Mouse (Mus musculus) embryonic facial prominence, embryonic 13.5 days (tissue): Measurements from ENCODE around the gene Cadm1. TPM values are rescaled to one million over a fixed set of nuclear protein-coding genes. Genes with fewer than 3 reads are reported as not detected.

ENCODE experiments used
- ATAC-seq: fragments of 200-750 bp; cut with Nextera tagmentation; 2 replicates; pipeline ENCODE4 v1.8.0; 2017; ENCODE audit warnings: low read depth; ENCODE audit not compliant: insufficient number of reproducible peaks, insufficient read depth, low FRiP score, low TSS enrichment
- H3K27ac ChIP-seq: fragments of 300-500 bp; sonication (generic); 2 replicates; pipeline ENCODE4 v1.5.1; 2015; ENCODE audit warnings: moderate library complexity, mild to moderate bottlenecking, inconsistent platforms
- H3K27me3 ChIP-seq: fragments of 300-500 bp; sonication (generic); 2 replicates; pipeline ENCODE4 v1.6.1; 2015; ENCODE audit warnings: mild to moderate bottlenecking, inconsistent platforms
- H3K36me3 ChIP-seq: fragments of 300-500 bp; sonication (generic); 2 replicates; pipeline ENCODE4 v1.6.1; 2015; ENCODE audit warnings: mild to moderate bottlenecking, inconsistent platforms
- H3K4me1 ChIP-seq: fragments of 300-500 bp; sonication (generic); 2 replicates; pipeline ENCODE4 v1.6.1; 2015; ENCODE audit warnings: inconsistent platforms
- H3K4me2 ChIP-seq: fragments of 300-500 bp; sonication (generic); 2 replicates; pipeline ENCODE4 v1.6.1; 2015; ENCODE audit warnings: moderate library complexity, mild to moderate bottlenecking, inconsistent platforms
- H3K4me3 ChIP-seq: fragments of 300-500 bp; sonication (generic); 2 replicates; pipeline ENCODE4 v1.5.1; 2015; ENCODE audit warnings: mild to moderate bottlenecking, inconsistent platforms
- H3K9ac ChIP-seq: fragments of 300-500 bp; sonication (generic); 2 replicates; pipeline ENCODE4 v1.6.1; 2015; ENCODE audit warnings: mild to moderate bottlenecking, inconsistent platforms
- H3K9me3 ChIP-seq: fragments of 300-500 bp; sonication (generic); 2 replicates; pipeline ENCODE4 v1.6.1; 2016; ENCODE audit warnings: inconsistent platforms
- WGBS: fragments of 180-500 bp; shearing (Covaris S2); methylation state at CpG from one replicate; pipeline ENCODE4 v1.1.7; 2015; ENCODE audit warnings: mixed read lengths; 5-methylcytosine and 5-hydroxymethylcytosine counted together
- polyA plus RNA-seq: library from polyadenylated mRNA; unstranded; fragments of >200 nt; fragmentation: Nextera tagmentation; extraction: Ambion mirVana; gene quantifications from 2 replicates; pipeline ENCODE4 v1.2.1, GENCODE M21; 2015

Cadm1 gene
- polyA plus RNA-seq, 1 experiment from 2014 or later = 53.0 TPM

DNA sequence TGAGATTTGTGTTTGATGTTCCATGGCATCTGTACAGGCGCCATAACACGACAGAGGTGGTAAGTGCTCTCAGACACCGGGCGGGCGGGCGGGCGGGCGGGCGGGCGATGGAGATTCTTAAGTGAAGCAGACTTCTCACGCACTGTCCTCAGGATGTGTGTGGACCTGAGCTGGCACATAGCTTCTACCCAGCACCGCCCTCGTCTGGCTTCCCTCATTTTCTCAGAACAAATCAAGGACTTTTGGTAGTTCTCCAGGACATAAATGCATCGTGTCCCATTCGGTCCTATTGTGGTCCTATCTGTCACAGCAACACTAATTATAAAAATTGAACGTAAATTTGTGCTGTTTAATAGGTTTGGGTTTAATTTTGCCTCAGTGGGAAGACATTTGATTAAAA lies 186.9 kb downstream of the Cadm1 start:
- Histone ChIP-seq H3K36me3 (no peaks in the 10 kb centered on the region), H3K27ac (no peak overlapping the region), H3K9me3 (no peaks in the 10 kb centered on the region), H3K4me2 (no peak overlapping the region), H3K9ac (no peak overlapping the region), H3K4me3 (no peak overlapping the region), H3K4me1 (peaks cover 15% of the 10 kb centered on the region; the same call in 1 of the 2 replicates), H3K27me3 (no peaks in the 10 kb centered on the region)
- whole genome bisulfite sequencing = 79% methylated on average over 16 of the region's 16 CpGs
- ATAC-seq = no peak

GRCm38 (mm10) chr9:47727611-47728010 lies 197.6 kb downstream of the Cadm1 start:
- WGBS = 45% methylated on average over 3 of the region's 3 CpGs
- Histone ChIP-seq H3K4me2 (no peak overlapping the region), H3K27ac (no peak overlapping the region), H3K4me3 (no peak overlapping the region), H3K4me1 (peaks cover 17% of the 10 kb centered on the region), H3K27me3 (no peaks in the 10 kb centered on the region), H3K9ac (no peak overlapping the region), H3K36me3 (no peaks in the 10 kb centered on the region), H3K9me3 (no peaks in the 10 kb centered on the region)
- ATAC-seq = no peak

DNA sequence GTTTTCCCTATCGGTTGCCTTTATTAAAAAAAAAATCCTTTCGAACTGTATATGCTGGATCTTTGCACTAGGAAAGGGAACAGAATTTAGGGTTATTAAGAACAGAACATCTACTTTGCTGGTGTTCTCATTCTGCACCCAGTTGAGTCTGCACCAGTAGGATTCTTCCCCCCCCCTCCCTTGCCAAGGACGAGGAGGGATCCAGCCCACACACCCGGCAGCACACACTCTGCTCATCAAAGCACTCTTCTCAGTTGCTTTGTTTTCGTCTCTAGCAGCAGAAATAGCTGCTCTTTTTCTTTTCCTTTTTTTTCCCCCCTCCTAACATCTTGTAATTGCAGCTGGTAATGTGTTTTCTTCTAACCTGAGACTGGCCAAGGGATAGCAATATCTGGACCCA lies 198.9 kb downstream of the Cadm1 start:
- no peaks in the 10 kb centered on the region for H3K9me3 ChIP-seq
- WGBS = 34% methylated on average over 5 of the region's 5 CpGs
- H3K4me3 ChIP-seq = no peak overlapping the region
- H3K36me3 ChIP-seq = no peaks in the 10 kb centered on the region
- ATAC-seq = no peak
- no peaks in the 10 kb centered on the region for H3K27me3 ChIP-seq
- no peak overlapping the region for H3K9ac ChIP-seq
- peaks cover 17% of the 10 kb centered on the region for H3K4me1 ChIP-seq
- no peak overlapping the region for H3K27ac ChIP-seq
- H3K4me2 ChIP-seq = no peak overlapping the region

DNA sequence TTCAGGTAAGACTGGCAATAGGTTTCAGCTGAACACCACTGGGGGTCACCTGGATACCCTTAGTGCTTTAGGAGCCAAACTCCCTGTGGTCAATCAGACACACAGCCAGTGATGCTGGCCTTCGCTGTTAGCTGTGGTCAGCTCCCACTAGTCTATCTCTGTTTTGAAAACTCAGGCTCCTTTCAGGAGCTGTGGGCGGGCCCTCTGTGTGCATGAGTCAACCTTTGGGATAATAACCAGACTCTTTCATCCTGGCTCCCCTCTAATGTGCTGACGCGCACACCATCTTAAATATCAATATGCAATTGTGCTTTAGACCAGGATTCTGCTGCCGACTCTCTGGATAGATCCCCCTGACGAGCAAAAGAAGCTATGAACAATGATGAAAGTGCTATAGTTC lies 200.3 kb downstream of the Cadm1 start:
- 83% methylated on average over 6 of the region's 6 CpGs for WGBS
- Histone ChIP-seq H3K27me3 (no peaks in the 10 kb centered on the region), H3K9me3 (no peaks in the 10 kb centered on the region), H3K9ac (no peak overlapping the region), H3K27ac (no peak overlapping the region), H3K36me3 (no peaks in the 10 kb centered on the region), H3K4me1 (peaks cover 17% of the 10 kb centered on the region), H3K4me2 (no peak overlapping the region), H3K4me3 (no peak overlapping the region)
- no peak for ATAC-seq

- no peaks in the 10 kb centered on the region for H3K9me3 ChIP-seq
These were observed 203.9 kb downstream of the Cadm1 start for GRCm38 (mm10) chr9:47733780-47734451.

GRCm38 (mm10) chr9:47734905-47735304 lies 204.9 kb downstream of the Cadm1 start:
- Histone ChIP-seq H3K9me3 (no peaks in the 10 kb centered on the region), H3K27me3 (no peaks in the 10 kb centered on the region), H3K36me3 (no peaks in the 10 kb centered on the region), H3K27ac (no peak overlapping the region), H3K4me3 (no peak overlapping the region), H3K9ac (no peak overlapping the region), H3K4me2 (no peak overlapping the region), H3K4me1 (peaks cover 9% of the 10 kb centered on the region; the same call in 1 of the 2 replicates)
- WGBS = 84% methylated on average over 5 of the region's 5 CpGs
- no peak for ATAC-seq

More at GRCm38 (mm10) chr9:47733780-47734451, 203.9 kb downstream of the Cadm1 start:
- no peak overlapping the region for H3K4me3 ChIP-seq
- H3K4me2 ChIP-seq = no peak overlapping the region
- WGBS = 86% methylated on average over 13 of the region's 13 CpGs
- H3K27ac ChIP-seq = no peak overlapping the region
- H3K27me3 ChIP-seq = no peaks in the 10 kb centered on the region
- no peak overlapping the region for H3K9ac ChIP-seq
- ATAC-seq = no peak
- no peaks in the 10 kb centered on the region for H3K36me3 ChIP-seq
- peaks cover 8% of the 10 kb centered on the region; the same call in 1 of the 2 replicates for H3K4me1 ChIP-seq

GRCm38 (mm10) chr9:47738799-47739198 lies 208.8 kb downstream of the Cadm1 start:
- 61% methylated on average over 4 of the region's 4 CpGs for WGBS
- H3K4me1 ChIP-seq = peaks cover 9% of the 10 kb centered on the region; the same call in 1 of the 2 replicates
- no peak overlapping the region for H3K27ac ChIP-seq
- H3K9me3 ChIP-seq = no peaks in the 10 kb centered on the region
- no peak overlapping the region for H3K4me2 ChIP-seq
- no peak for ATAC-seq
- no peaks in the 10 kb centered on the region for H3K36me3 ChIP-seq
- H3K27me3 ChIP-seq = no peaks in the 10 kb centered on the region
- no peak overlapping the region for H3K9ac ChIP-seq
- no peak overlapping the region for H3K4me3 ChIP-seq

GRCm38 (mm10) chr9:47739276-47739675 lies 209.3 kb downstream of the Cadm1 start:
- ATAC-seq = no peak
- Histone ChIP-seq H3K4me2 (no peak overlapping the region), H3K4me3 (no peak overlapping the region), H3K9me3 (no peaks in the 10 kb centered on the region), H3K4me1 (peaks cover 9% of the 10 kb centered on the region; the same call in 1 of the 2 replicates), H3K9ac (no peak overlapping the region), H3K27ac (no peak overlapping the region), H3K27me3 (no peaks in the 10 kb centered on the region), H3K36me3 (no peaks in the 10 kb centered on the region)
- 27% methylated on average over 7 of the region's 7 CpGs for WGBS

- Histone ChIP-seq H3K4me2 (no peak overlapping the region), H3K4me1 (peaks cover 9% of the 10 kb centered on the region; the same call in 1 of the 2 replicates), H3K4me3 (no peak overlapping the region), H3K36me3 (no peaks in the 10 kb centered on the region), H3K9ac (no peak overlapping the region), H3K27ac (no peak overlapping the region), H3K27me3 (no peaks in the 10 kb centered on the region), H3K9me3 (no peaks in the 10 kb centered on the region)
- no peak for ATAC-seq
- 93% methylated on average over 3 of the region's 3 CpGs for WGBS
These were observed 211.8 kb downstream of the Cadm1 start for GRCm38 (mm10) chr9:47741751-47742150.

DNA sequence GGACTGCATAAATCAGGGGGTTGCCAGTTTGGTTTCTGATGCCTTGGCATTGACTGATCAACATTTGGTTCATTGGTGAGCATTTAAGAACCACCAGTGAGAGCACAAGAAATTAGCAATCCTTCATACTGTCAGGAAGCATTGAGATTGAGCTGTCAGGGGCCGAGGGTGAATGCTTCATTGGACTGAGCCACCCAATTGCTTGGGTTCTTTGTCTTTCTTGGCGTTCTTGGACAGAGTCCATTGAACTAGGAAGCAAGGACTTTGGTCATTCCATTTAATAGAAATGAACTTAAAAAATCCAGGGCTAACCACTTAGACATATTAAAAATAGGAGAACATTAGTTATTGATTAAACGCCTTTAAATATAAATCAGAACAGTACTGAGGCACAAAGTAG lies 214.9 kb downstream of the Cadm1 start:
- no peak overlapping the region for H3K4me3 ChIP-seq
- WGBS = 89% methylated on average over 3 of the region's 3 CpGs
- H3K9me3 ChIP-seq = no peaks in the 10 kb centered on the region
- H3K27me3 ChIP-seq = no peaks in the 10 kb centered on the region
- ATAC-seq = no peak
- no peak overlapping the region for H3K9ac ChIP-seq
- no peak overlapping the region for H3K4me2 ChIP-seq
- H3K27ac ChIP-seq = no peak overlapping the region
- H3K36me3 ChIP-seq = no peaks in the 10 kb centered on the region
- no peaks in the 10 kb centered on the region for H3K4me1 ChIP-seq

- Histone ChIP-seq H3K36me3 (no peaks in the 10 kb centered on the region), H3K9me3 (no peaks in the 10 kb centered on the region), H3K27ac (no peak overlapping the region), H3K4me3 (no peak overlapping the region), H3K4me1 (no peaks in the 10 kb centered on the region), H3K4me2 (no peak overlapping the region), H3K27me3 (no peaks in the 10 kb centered on the region), H3K9ac (no peak overlapping the region)
- 86% methylated on average over 7 of the region's 7 CpGs for WGBS
- ATAC-seq = no peak
These were observed 215.7 kb downstream of the Cadm1 start for GRCm38 (mm10) chr9:47745716-47746115.

DNA sequence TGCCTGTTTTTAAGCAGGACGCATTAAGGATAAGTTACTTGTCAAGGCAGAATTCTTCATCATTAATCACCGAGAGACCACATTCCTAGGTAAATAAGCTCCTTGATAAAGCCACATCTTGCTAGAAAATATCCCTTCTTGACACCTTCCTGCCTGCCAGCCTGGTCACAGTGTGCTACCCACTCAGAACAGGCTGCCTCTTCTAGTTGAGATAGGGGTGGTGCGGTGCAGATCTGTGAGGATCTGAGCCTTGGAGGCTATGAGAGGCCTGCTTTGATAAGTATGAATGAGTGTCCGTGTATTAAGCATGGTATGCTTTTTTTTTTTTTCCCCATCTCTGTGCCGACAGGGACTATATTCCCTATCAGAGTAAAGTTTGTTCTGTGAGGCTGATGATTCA lies 219.2 kb downstream of the Cadm1 start:
- Histone ChIP-seq H3K4me3 (no peak overlapping the region), H3K4me1 (peaks cover 20% of the 10 kb centered on the region), H3K27me3 (no peaks in the 10 kb centered on the region), H3K36me3 (no peaks in the 10 kb centered on the region), H3K27ac (no peak overlapping the region), H3K9me3 (no peaks in the 10 kb centered on the region), H3K4me2 (no peak overlapping the region), H3K9ac (no peak overlapping the region)
- no peak for ATAC-seq
- WGBS = 84% methylated on average over 5 of the region's 5 CpGs
